Mouse (Mus musculus) lung, postnatal 0 days (tissue): ENCODE measurements around the gene Cd3e.

Source experiments
- CTCF ChIP-seq: IDR thresholded peaks from 2 replicates; pipeline ENCODE4 v1.5.1; 2016; ENCODE audit warnings: antibody characterized with exemption, mild to moderate bottlenecking
- EP300 ChIP-seq: IDR thresholded peaks from 2 replicates; pipeline ENCODE4 v1.6.1; 2016; ENCODE audit warnings: antibody characterized with exemption, mild to moderate bottlenecking, control low read depth

DNA sequence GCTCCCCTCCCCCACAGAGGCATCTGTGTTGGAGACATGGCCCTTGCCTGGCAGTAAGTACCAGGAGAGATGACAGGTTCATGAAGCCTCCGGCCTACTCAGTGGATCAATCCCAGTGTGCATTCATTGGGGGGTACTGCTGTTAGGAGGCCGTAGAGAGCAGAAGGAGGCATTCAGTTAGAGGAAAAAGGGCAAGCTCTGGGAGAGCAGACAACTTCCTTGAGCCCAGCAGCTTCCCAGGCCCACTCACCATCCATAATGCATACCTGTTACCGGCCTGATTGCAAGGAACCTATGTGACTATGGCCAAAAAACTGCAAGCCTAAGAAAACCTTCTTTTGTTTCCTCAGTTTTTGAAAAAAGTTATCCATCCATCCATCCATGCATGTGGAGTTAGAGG is 25.1 kb upstream of the Cd3e start:
- no peak for TF ChIP-seq CTCF
- TF ChIP-seq EP300 = no peak
